Mouse (Mus musculus): Measurements from ENCODE around the gene Ism2. TPM values are rescaled to one million over a fixed set of nuclear protein-coding genes. Genes with fewer than 3 reads are reported as not detected.
"Not testable (repeated sequence)": the region's sequence is repeated elsewhere in the genome, so short reads cannot be mapped to it uniquely, and the experiment has no call there.

Ism2 gene
- total and polyA plus RNA-seq, 3 experiments, result not detected

- no peak for TF ChIP-seq JUND (IDR thresholded peaks at IDR 0.05; ENCODE audit: low read depth, low read length)
- no peak for TF ChIP-seq ZMIZ1 (IDR thresholded peaks at IDR 0.05; ENCODE audit: low read depth, low read length)
- no peak for TF ChIP-seq KAT2A (conservative IDR thresholded peaks at IDR 0.05; ENCODE audit: low read depth, low read length)
- TF ChIP-seq BHLHE40 (IDR thresholded peaks at IDR 0.05; ENCODE audit: borderline replicate concordance, low read depth, low read length), result peak; percentile 65; the same call in 1 of the 2 replicates
- TF ChIP-seq SMC3 (IDR thresholded peaks at IDR 0.05; ENCODE audit: low read depth, low read length), result no peak
- TF ChIP-seq MEF2A (IDR thresholded peaks at IDR 0.05; ENCODE audit: extremely low read depth, insufficient replicate concordance, low read depth, low read length, poor library complexity, severe bottlenecking), result no peak
- TF ChIP-seq USF2 (IDR thresholded peaks at IDR 0.05; ENCODE audit: borderline replicate concordance in 1 of 2, insufficient read depth in 1 of 2, low read depth in 1 of 2, low read length in 2 of 2), result no peak
- no peak for TF ChIP-seq TAL1 (IDR thresholded peaks at IDR 0.05; ENCODE audit: low read length)
- no peak for TF ChIP-seq ELF1 (IDR thresholded peaks at IDR 0.05; ENCODE audit: low read depth, low read length)
- peak; percentile 53; the same call in 1 of the 2 replicates for TF ChIP-seq HCFC1 (IDR thresholded peaks at IDR 0.05; ENCODE audit: low read depth, low read length)
- TF ChIP-seq E2F4 (IDR thresholded peaks at IDR 0.05; ENCODE audit: borderline replicate concordance, low read depth, low read length), result no peak
- TF ChIP-seq GABPA (IDR thresholded peaks at IDR 0.05; ENCODE audit: low read depth, low read length), result no peak
Observed at GRCm38 (mm10) chr12:87278118-87278730, 21.3 kb downstream of the Ism2 start (continued).

GRCm38 (mm10) chr12:87277251-87277650 lies 22.3 kb downstream of the Ism2 start:
- not testable (repeated sequence) for H3K9ac ChIP-seq (ENCODE audit: control insufficient read depth, low read depth, low read length, poor library complexity, severe bottlenecking)

GRCm38 (mm10) chr12:87274853-87275831 lies 24.4 kb downstream of the Ism2 start:
- TF ChIP-seq POLR2AphosphoS2 (IDR thresholded peaks at IDR 0.05; ENCODE audit: low read length) (no peak), HCFC1 (IDR thresholded peaks at IDR 0.05; ENCODE audit: low read depth, low read length) (no peak), BHLHE40 (IDR thresholded peaks at IDR 0.05; ENCODE audit: borderline replicate concordance, low read depth, low read length) (no peak), ETS1 (IDR thresholded peaks at IDR 0.05; ENCODE audit: low read depth, low read length) (no peak), POLR2A (IDR thresholded peaks at IDR 0.05; ENCODE audit: control insufficient read depth in 1 of 2, insufficient read depth in 1 of 2, low read depth in 1 of 2, low read length in 2 of 2, poor library complexity in 1 of 2) (no peak), GATA1 (IDR thresholded peaks at IDR 0.05; ENCODE audit: low read depth, low read length) (no peak), USF1 (IDR thresholded peaks at IDR 0.05; ENCODE audit: low read depth, low read length) (no peak), MAZ (IDR thresholded peaks at IDR 0.05; ENCODE audit: low read depth, low read length) (no peak), MYC (IDR thresholded peaks at IDR 0.05; ENCODE audit: low read depth, low read length) (no peak), NRF1 (IDR thresholded peaks at IDR 0.05; ENCODE audit: insufficient read depth, low read depth, low read length, poor library complexity, severe bottlenecking) (no peak), RAD21 (IDR thresholded peaks at IDR 0.05; ENCODE audit: low read depth, low read length) (no peak), CTCF (IDR thresholded peaks at IDR 0.05 in 2 of 3, conservative IDR thresholded peaks at IDR 0.05 in 1 of 3; ENCODE audit: control insufficient read depth in 1 of 3, insufficient read depth in 1 of 3, low read depth in 2 of 3, low read length in 3 of 3, poor library complexity in 1 of 3, severe bottlenecking in 1 of 3) (no peak)
- no peak overlapping the region for H3K27ac ChIP-seq (ENCODE audit: control insufficient read depth, low read depth, low read length)
- peak; percentile 55 for DNase-seq (ENCODE audit: low read depth, low spot score)
- no peaks in the 10 kb centered on the region for H3K27me3 ChIP-seq (ENCODE audit: control insufficient read depth in 1 of 2, insufficient read depth in 2 of 2, low read length in 2 of 2)
- H3K36me3 ChIP-seq (ENCODE audit: control insufficient read depth in 1 of 2, insufficient read depth in 2 of 2, low read length in 2 of 2), result peaks cover 13 to 14% of the 10 kb centered on the region in 2 experiments
- no peak overlapping the region for H3K4me3 ChIP-seq (ENCODE audit: control insufficient read depth in 1 of 2, insufficient read depth in 1 of 2, low read depth in 2 of 2, low read length in 2 of 2)
- H3K9ac ChIP-seq (ENCODE audit: control insufficient read depth, low read depth, low read length, poor library complexity, severe bottlenecking), result no peak overlapping the region
- H3K79me2 ChIP-seq (ENCODE audit: control insufficient read depth, insufficient read depth, low read length, poor library complexity), result peaks cover 2% of the 10 kb centered on the region; the same call in 1 of the 2 replicates
- peaks cover 2 to 11% of the 10 kb centered on the region in 2 experiments; a peak in 3 of 4 replicates for H3K4me1 ChIP-seq (ENCODE audit: control insufficient read depth in 1 of 2, insufficient read depth in 2 of 2, low read length in 2 of 2)
- no peaks in the 10 kb centered on the region for H3K9me3 ChIP-seq (replicated peaks; ENCODE audit: insufficient read depth, low read length)

More at GRCm38 (mm10) chr12:87277251-87277650, 22.3 kb downstream of the Ism2 start:
- H3K27me3 ChIP-seq (ENCODE audit: control insufficient read depth in 1 of 2, insufficient read depth in 2 of 2, low read length in 2 of 2); H3K9me3 ChIP-seq (replicated peaks; ENCODE audit: insufficient read depth, low read length); DNase-seq (ENCODE audit: low read depth, low spot score); H3K4me3 ChIP-seq (ENCODE audit: control insufficient read depth in 1 of 2, insufficient read depth in 1 of 2, low read depth in 2 of 2, low read length in 2 of 2); H3K27ac ChIP-seq (ENCODE audit: control insufficient read depth, low read depth, low read length); H3K79me2 ChIP-seq (ENCODE audit: control insufficient read depth, insufficient read depth, low read length, poor library complexity): not testable (repeated sequence)
- Histone ChIP-seq H3K36me3 (ENCODE audit: control insufficient read depth in 1 of 2, insufficient read depth in 2 of 2, low read length in 2 of 2) (peaks cover 6 to 14% of the 10 kb centered on the region in 2 experiments), H3K4me1 (ENCODE audit: control insufficient read depth in 1 of 2, insufficient read depth in 2 of 2, low read length in 2 of 2) (peaks cover 2 to 14% of the 10 kb centered on the region in 2 experiments; a peak in 3 of 4 replicates)
- TF ChIP-seq ZNF384 (IDR thresholded peaks at IDR 0.05; ENCODE audit: low read depth, low read length), result peak; percentile 64

Data from MEL (cell line).